Mouse (Mus musculus): ENCODE results near the gene Olfr308. TPM values are rescaled to one million over a fixed set of nuclear protein-coding genes. Genes with fewer than 3 reads are reported as not detected.

The Olfr308 gene
- not detected for polyA plus RNA-seq (2014; fragmentation: Illumina TruSeq; extraction: RNeasy Lipid Tissue Mini Kit (QIAGEN cat#74804); ENCODE audit: low read depth, low replicate concordance)

GRCm38 (mm10) chr7:86325530-86325929 lies at the start of gene Olfr308:
TSS of gene Olfr308 (minus strand) at chr7:86325630.

GRCm38 (mm10) chr7:86366828-86367227 lies 41.4 kb upstream of the Olfr308 start, which contains the start of gene Olfr305:
TSS of gene Olfr305 (minus strand) at chr7:86366928.

DNA sequence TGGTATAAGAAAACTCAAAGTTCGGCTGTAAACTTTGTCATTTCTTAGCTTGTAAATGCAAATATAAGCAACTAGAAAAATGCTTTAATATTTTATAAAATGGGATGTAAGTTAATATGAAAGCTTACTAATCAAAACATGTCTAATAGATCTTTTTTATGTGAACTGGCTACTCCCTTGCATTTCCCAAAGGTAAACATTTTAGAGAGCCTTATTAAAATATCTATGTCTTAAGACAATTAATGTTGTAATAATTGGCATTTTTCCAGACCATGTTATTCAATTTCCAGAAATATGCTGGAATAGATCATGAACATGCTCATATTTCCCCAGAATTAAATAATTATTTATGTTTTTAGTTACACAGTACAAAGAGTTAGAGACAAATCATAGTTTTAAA lies 12.1 kb upstream of the Olfr308 start, which contains the start of gene Olfr307:
Gene Olfr307 (minus strand): TSS at position 101 of the 400 bp plus-strand sequence.

GRCm38 (mm10) chr7:86313608-86314007 lies 11.8 kb downstream of the Olfr308 start, which contains the start of gene Olfr309:
TSS of gene Olfr309 (minus strand) at chr7:86313708.

DNA sequence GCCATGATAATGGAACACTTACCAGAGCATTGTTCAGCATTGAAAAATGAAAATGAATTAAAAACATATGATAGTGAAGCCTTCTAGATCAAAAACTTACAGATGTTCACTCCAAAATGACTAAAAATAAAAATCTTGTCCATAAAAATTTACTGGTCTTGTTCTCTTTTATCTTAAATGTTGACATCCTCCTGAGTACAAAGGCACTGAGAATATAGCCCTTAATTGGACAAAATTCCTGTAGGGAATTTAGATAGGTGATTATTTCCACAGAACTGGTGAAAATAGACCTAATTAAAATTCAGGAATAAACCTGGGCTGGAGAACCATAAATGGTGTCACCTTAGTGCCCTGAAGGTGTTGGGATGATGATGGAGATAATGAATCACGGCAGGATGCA lies 48.4 kb downstream of the Olfr308 start, which contains the start of gene Olfr310:
Gene Olfr310 (minus strand): TSS at position 101 of the 400 bp plus-strand sequence.

Other genes starting within 250 kb of the Olfr308 start
- gene Vmn2r75, start 153.9 kb downstream of the Olfr308 start, polyA plus RNA-seq (2014; fragmentation: Illumina TruSeq; extraction: RNeasy Lipid Tissue Mini Kit (QIAGEN cat#74804); ENCODE audit: low read depth, low replicate concordance) = not detected
- gene Vmn2r76, start 79.3 kb downstream of the Olfr308 start, polyA plus RNA-seq (2014; fragmentation: Illumina TruSeq; extraction: RNeasy Lipid Tissue Mini Kit (QIAGEN cat#74804); ENCODE audit: low read depth, low replicate concordance) = not detected
- not detected for gene Olfr310, start 48.5 kb downstream of the Olfr308 start, polyA plus RNA-seq (2014; fragmentation: Illumina TruSeq; extraction: RNeasy Lipid Tissue Mini Kit (QIAGEN cat#74804); ENCODE audit: low read depth, low replicate concordance)
- gene Olfr309, start 11.9 kb downstream of the Olfr308 start, polyA plus RNA-seq (2014; fragmentation: Illumina TruSeq; extraction: RNeasy Lipid Tissue Mini Kit (QIAGEN cat#74804); ENCODE audit: low read depth, low replicate concordance) = not detected
- gene Olfr307, start 12.0 kb upstream of the Olfr308 start, polyA plus RNA-seq (2014; fragmentation: Illumina TruSeq; extraction: RNeasy Lipid Tissue Mini Kit (QIAGEN cat#74804); ENCODE audit: low read depth, low replicate concordance) = not detected
- gene Olfr305, start 41.3 kb upstream of the Olfr308 start, polyA plus RNA-seq (2014; fragmentation: Illumina TruSeq; extraction: RNeasy Lipid Tissue Mini Kit (QIAGEN cat#74804); ENCODE audit: low read depth, low replicate concordance) = not detected
- not detected for gene Olfr304, start 61.0 kb upstream of the Olfr308 start, polyA plus RNA-seq (2014; fragmentation: Illumina TruSeq; extraction: RNeasy Lipid Tissue Mini Kit (QIAGEN cat#74804); ENCODE audit: low read depth, low replicate concordance)
- gene Olfr303, start 72.2 kb upstream of the Olfr308 start, polyA plus RNA-seq (2014; fragmentation: Illumina TruSeq; extraction: RNeasy Lipid Tissue Mini Kit (QIAGEN cat#74804); ENCODE audit: low read depth, low replicate concordance) = not detected
- gene Olfr301, start 78.2 kb upstream of the Olfr308 start, polyA plus RNA-seq (2014; fragmentation: Illumina TruSeq; extraction: RNeasy Lipid Tissue Mini Kit (QIAGEN cat#74804); ENCODE audit: low read depth, low replicate concordance) = not detected
- gene Olfr299, start 134.3 kb upstream of the Olfr308 start, polyA plus RNA-seq (2014; fragmentation: Illumina TruSeq; extraction: RNeasy Lipid Tissue Mini Kit (QIAGEN cat#74804); ENCODE audit: low read depth, low replicate concordance) = not detected
- not detected for gene Olfr298, start 166.9 kb upstream of the Olfr308 start, polyA plus RNA-seq (2014; fragmentation: Illumina TruSeq; extraction: RNeasy Lipid Tissue Mini Kit (QIAGEN cat#74804); ENCODE audit: low read depth, low replicate concordance)
- gene Olfr297, start 194.3 kb upstream of the Olfr308 start, polyA plus RNA-seq (2014; fragmentation: Illumina TruSeq; extraction: RNeasy Lipid Tissue Mini Kit (QIAGEN cat#74804); ENCODE audit: low read depth, low replicate concordance) = not detected

Data from liver, adult 10 weeks (tissue).